Mouse (Mus musculus): ENCODE results near the gene 2900026A02Rik. TPM values are rescaled to one million over a fixed set of nuclear protein-coding genes. Genes with fewer than 3 reads are reported as not detected.

The 2900026A02Rik gene
- total RNA-seq (2023) = 0.80 to 1.1 TPM (median 1.0 TPM) in 4 replicates

GRCm38 (mm10) chr5:113221147-113221865 lies at the start of gene 2900026A02Rik:
TSS of gene 2900026A02Rik (minus strand) at chr5:113221236.

GRCm38 (mm10) chr5:113226632-113227102 lies 5.6 kb upstream of the 2900026A02Rik start, which contains the start of gene Tmem211:
TSS of gene Tmem211 (plus strand) at chr5:113226909.

GRCm38 (mm10) chr5:113081439-113081838 lies 139.6 kb downstream of the 2900026A02Rik start, which contains the start of gene Crybb3:
TSS of gene Crybb3 (minus strand) at chr5:113081584.

GRCm38 (mm10) chr5:113070017-113070416 lies 151.0 kb downstream of the 2900026A02Rik start, which contains the start of gene Crybb2:
TSS of gene Crybb2 (minus strand) at chr5:113070117.

Other genes with a start within 250 kb of the 2900026A02Rik start
- gene Grk3, start 205.4 kb downstream of the 2900026A02Rik start, total RNA-seq (2023) = 40.0 to 49.1 TPM (median 43.6 TPM) in 4 replicates
- gene Crybb2, start 151.1 kb downstream of the 2900026A02Rik start, total RNA-seq (2023) = not detected in 4 replicates
- not detected in 4 replicates for gene Crybb3, start 139.7 kb downstream of the 2900026A02Rik start, total RNA-seq (2023)
- gene Tmem211, start 5.7 kb upstream of the 2900026A02Rik start, total RNA-seq (2023) = not detected in 4 replicates
- gene Sgsm1, start 89.5 kb upstream of the 2900026A02Rik start, total RNA-seq (2023) = not detected in 4 replicates
- gene Aym1, start 136.1 kb upstream of the 2900026A02Rik start, total RNA-seq (2023) = not detected in 4 replicates